Mouse (Mus musculus): ENCODE results near the gene Ipo11.

Gene Ipo11

DNA sequence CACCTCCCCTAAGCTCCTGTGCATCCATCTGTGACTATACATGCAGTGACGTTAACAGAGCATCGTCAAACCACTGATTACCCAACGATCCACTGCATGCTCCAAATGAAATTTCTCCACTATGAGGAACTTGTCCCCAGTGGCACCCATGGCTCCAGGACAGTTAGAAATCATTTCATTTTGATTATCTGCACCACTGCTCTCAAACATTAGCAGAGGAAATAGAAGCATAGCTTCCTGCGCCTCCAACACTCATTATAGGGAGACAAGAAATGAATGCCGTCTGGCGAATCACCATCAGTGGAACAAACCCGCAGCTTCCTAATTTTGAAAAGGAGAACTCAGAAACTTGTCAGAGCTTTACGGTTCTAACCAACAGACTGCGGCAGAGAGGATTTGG, 123.7 kb downstream of the Ipo11 start:
- no peak for DNase-seq

DNA sequence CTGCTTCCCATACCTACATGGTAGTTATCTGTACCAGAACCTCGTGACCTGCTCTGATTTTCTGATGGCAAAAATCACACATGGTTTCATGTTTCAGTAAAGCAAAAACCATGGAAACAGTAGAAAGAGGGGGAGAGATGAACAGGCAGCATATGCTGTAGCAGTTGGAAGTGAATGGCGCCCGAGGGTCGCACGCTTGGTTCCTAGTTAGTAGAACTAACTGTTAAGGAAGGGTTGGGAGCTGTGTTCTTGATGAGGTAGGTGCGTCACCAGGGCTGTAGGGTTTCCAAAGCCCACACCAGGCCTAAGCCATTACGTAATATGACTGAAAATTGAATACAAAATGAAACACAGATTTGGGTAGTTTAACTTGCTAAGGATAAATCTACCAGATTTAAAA, 126.6 kb downstream of the Ipo11 start:
- no peak for DNase-seq

DNA sequence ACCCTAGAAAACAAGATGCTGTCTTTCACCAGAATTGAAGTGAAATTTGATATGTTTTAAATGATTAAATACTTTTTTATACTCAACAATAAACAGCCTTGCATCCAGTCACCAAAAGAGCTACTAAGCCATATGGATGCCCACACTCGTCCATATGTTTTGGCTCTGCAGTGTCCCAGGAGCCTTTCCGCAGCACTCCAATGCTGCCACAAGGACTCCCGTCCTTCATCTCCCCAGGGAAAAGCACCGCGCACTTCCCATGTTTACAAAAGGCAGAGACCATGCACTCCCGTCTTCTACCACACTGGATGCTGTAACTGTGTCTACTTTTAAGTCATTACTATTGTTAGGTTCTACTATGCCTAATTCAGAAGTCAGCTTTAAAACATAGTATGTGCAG, 127.9 kb downstream of the Ipo11 start:
- DNase-seq: no peak

DNA sequence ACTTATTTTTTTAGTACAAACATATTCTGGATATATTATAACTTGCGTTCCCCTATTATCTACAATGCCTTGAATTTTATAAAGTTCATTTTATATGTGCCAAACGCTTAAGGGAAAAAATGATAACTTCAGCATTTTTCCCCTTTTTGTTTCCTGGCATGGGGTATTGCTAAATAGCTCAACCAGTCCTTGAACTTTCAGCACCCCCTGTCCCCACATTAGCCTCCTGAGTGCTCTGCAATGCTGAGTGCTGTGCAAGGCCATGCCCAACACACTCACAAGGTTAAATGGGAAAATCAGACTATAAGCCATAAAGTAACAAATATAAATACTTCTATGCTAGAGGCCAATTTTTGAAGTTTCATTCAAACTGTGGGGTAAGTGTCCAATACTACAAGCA, 128.4 kb downstream of the Ipo11 start:
- no peak for DNase-seq

DNA sequence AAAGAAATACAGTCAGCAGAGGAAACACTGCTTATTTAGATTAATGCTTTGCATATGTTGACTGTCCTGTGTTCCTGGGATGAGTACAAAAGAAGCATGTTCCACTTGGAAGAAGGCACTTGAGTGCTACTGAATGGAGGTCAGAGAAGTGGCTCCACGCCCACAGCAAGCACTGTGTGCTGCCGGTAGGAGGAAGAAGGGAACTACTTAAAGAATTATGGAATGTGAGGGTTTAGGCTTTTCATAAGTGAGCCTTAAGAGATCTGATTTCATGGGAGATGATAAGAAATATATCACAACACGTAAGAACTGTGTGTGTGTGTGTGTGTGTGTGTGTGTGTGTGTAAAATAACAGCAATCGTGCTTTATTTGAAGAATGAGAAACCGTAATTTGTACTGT, 129.5 kb downstream of the Ipo11 start:
- no peak for DNase-seq

DNA sequence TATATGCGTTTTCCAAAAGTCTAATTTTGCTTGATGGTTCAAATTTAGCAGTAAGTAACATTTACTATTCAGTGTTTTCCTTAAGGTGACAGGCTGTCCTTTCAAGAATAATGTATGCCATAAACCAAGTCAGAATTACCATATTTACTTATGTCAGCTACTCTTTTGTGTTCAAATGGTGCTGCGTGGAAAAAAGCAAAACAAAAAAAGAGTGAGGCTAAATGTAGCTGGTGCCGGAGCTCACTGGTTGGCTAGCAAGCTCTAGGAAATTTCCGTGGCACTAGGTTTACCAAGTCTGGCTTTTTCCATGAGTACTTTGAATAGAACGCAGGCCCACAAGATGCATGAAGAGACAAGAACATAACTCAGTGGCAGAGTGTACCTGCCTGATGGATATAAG, 131.6 kb downstream of the Ipo11 start:
- no peak for DNase-seq

DNA sequence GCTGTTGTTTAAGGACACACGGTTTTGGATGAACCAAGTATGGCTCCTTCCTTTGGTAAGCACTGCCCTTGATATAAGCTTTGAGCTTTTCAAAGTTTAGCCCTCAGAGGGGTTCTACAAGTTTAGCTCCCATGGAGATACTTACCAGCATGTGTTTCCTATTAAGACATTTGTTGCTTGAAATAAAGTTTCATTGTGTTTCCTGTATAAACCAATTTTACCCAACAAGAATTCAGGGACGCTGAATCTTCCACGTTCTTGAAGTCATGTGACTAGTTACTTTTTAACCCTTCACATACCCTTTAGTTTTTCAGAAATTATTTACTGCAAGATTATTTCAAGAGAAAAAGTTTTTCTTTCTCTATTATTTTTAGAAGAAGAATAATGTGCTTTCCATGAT, 138.7 kb downstream of the Ipo11 start:
- no peak for DNase-seq

DNA sequence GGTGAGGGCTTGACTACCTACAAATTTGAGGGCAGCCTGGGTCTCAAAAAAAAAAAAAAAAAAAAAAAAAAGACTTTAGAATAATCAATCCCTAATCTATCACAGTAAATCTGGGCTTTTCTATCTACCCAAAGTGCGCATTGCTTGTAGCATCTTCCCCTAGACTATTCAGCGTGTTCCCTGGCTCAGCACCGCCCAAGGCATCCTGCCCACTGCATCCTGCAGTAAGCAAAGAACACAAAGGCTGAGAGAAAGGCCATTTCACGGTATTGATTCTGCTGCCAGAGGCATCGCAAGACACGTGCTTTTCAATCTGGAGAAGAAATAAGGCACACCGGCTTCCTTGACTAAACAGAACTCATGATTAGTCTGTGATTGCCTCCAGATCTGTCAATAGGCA, 147.9 kb downstream of the Ipo11 start:
- DNase-seq: no peak

DNA sequence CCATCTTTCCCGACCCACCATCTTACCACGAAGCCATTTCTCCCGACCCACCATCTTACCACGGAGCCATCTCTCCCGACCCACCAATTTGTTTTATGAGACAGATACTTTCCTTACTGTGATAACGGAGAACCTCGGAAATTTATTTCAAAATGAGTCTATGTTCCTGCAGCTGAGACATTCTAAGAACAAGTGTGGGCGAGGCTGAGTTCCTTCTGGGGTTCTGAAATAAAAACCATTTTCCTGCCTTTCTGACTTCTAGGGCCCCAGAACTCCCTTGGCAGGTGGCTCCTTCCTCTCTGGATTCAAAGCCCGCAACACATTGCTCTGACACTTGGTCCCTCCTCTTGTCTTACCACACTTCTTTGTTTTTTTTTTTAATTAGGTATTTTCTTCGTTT, 168.0 kb downstream of the Ipo11 start:
- no peak for DNase-seq

DNA sequence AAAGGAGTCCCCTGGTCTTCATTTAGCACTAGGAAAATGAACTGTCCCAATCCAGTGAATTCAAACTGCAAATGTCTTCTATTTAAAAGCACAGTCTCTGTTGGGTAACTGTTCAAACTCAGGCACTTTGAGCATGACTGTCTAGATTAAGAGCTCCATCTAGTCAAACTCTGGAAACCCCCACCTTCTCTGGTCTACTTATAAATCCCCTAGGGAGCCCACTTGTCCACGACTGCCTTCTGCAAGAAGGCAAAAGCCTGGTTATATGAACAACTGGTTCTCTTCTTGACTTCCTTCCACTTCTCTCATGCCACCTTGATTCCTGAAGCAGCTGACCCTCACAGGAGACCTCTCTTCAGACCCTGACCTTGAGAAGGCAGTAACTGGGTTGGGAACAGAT, 174.1 kb downstream of the Ipo11 start:
- DNase-seq: no peak

DNA sequence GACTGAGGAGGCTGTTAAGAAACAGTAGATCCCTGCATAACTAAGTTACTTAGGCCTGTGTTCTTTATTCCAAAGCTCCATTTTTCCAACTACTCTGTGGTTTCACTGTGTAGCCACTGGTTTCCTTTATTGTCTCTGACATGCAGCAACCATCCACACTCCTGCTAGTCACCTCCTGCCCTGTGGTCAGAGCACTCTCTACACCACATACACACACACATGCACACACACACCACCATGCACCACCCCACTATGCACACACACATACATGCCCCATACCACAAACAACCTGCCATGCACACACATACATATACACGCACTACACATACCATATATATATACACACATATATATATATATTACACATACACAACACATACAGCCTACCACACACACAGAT, 175.1 kb downstream of the Ipo11 start:
- no peak for DNase-seq

DNA sequence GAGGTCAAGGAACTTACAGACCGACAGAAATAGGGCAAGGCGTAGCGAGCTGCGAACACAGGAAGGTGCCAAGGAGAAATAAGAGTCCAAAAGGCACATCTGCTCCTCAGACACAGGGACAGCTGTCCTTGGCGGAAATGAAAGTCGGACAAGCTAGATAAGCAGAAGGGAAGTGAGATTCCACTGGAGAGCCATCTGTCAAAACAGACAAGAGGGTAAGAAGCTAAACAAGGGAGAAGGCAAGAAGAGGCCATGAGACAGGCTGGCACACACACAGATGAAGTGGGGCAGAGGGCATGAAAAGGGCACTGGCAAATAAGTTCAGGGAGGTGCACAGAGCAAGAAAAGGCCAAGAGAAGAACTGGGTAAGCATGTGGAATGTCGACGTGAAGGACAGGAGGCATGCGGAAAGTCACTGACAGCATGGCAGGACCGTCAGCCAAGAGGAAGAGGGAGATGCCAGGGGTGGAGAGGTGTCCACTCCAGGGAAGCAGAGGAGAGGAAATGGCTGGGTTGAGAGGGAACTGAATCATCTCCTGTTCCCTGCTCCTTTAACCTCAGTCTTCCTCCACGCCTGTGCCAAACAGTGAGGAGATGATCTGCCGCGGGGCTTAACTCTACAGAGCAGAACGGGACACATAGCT, 176.4 kb downstream of the Ipo11 start:
- peak; percentile 58 for DNase-seq

DNA sequence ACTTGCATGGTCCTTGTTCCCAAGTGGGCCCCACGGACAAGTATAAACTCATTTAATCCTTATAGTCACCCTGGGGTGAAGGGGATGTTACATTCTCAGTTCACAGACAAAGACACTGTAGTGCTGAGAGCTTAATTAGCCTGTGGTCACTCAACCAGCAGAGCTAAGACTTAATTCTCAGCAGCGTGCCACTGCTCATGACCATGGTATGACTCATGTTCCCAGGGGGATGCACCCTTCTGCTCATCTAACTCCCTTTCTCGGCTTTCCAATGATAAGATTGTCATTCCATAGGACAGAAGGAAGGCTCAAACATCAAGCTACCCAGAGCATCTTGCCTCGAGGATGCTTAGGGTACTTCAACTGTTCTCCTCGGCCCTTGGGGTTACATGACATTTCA, 180.9 kb downstream of the Ipo11 start:
- no peak for DNase-seq

DNA sequence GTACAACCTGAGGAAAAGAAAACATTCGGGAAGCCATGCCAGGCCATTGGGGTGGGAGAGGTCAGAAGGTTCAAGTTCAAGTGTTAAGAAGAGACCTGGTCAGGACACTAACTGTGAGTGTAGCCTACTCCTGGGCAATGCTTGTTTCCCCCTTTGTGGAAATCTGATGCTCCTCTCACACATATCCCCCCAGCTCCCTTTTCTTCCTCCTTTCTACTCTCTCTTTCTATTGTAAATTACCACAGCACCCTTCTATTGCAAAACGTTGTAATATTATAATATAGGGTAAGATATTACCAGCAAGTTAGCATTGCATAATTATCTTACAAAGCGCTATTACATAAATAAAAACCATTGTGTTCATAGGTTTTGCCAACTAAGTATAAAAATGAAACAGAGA, 182.5 kb downstream of the Ipo11 start:
- DNase-seq: no peak

DNA sequence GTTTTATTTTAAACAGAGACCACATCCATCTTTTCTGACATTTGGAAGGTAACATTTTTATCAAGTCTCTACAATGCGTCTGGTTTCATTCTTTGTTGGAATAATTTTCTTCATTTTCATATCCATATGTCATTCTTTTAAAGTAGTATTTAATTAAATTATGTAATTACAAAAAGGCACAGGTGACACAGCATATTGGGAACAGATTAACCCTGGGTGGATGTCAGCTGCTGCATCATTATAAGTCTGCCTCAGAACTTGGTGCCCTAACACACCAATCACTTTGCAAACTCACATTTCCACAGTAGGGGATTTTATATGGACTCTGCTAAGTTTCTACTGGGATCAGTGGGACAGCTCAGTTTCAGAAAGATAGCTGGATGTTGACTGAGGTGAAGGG, 184.8 kb downstream of the Ipo11 start:
- DNase-seq: no peak

DNA sequence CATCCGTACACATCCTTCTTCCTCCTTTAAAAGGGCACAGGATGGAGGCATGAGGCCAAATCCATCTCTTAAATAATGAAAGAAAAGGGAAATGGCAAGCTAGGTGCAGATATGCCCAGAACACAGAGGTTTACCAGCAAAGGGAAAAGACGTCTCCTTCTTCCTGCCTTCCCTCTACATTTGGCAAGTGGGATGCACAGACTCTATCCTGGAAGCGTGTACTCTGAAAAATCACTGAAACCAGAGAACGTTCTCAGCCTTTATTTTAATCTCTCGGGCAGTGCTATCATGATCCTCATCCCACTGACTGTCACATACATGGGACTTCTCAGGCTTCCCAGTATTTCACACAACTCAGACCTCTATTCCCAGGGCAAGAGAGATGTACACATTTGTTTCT, 189.9 kb downstream of the Ipo11 start:
- DNase-seq: no peak

DNA sequence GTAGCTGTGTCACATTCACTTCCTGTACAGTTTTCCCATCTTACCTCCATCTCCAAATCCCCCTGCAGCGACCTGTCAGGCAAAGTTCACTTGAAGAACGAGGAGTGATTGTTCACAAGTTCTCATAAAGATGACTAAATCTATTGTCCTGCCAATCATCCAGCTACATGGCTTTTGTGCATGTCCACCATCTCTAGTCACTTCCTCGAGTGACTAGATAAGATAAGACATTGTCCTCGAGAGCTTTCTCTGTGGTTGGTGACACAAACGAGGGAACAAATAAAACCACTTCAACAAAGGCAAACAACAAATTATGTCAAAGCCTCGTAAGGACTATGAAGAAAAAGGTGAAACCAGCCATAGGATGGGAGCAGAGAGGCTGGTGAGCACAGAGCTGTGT, 191.6 kb downstream of the Ipo11 start:
- DNase-seq: no peak
